Mouse (Mus musculus) layer of hippocampus, postnatal 14 days (tissue): ENCODE measurements at regions not wholly inside any gene's neighbourhood (a gene's known extent, or its start where the extent isn't known, plus 50 kb on each side); places are given as distances from the start of the nearest gene placed in this dataset.

Source experiments
- DNase-seq, 2 experiments: peaks; one replicate each; pipeline ENCODE4 v3.0.0; 2021 to 2022; ENCODE audit warnings: low spot score in 2 of 2, mixed read lengths in 1 of 2

DNA sequence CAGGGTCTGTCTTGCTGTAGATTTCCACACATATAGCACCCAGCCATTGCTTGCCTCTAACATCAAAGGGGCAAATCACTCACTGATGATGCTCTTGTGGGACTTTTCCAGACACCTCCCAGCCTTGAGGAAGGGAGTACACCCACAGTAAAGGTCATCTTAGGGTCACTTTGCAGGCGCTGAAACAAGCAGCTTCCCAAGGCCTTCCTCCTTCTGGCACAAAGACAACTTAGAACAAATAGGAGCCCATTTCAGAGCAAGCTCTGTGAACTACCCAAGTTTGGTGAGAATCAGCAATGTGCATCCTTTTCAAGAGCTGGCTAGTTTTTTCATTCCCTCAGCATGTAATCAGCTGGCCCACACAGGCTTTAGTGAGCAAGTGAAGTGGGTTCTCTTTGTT lies 352.2 kb upstream of the Ubash3b start:
- DNase-seq, result no peak

DNA sequence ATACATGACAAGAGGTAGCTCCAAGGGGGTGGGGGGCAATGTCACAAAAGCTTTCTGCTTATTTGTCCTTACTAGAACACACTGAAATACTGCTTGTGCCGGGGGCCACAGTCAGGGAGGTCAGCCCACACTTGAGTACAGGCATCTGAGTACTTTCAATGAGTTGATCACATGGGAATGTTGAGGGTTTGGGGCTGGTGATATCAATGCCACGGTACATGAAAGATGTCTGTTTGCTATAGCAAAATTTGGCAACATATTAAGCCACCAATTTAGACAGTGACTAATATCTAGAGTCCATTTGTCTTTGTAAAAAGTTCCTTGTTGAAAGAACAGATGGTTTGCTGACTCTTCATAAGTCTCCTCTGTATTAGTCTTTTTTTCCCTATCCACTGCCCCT lies 348.1 kb upstream of the Ubash3b start:
- DNase-seq, result no peak

DNA sequence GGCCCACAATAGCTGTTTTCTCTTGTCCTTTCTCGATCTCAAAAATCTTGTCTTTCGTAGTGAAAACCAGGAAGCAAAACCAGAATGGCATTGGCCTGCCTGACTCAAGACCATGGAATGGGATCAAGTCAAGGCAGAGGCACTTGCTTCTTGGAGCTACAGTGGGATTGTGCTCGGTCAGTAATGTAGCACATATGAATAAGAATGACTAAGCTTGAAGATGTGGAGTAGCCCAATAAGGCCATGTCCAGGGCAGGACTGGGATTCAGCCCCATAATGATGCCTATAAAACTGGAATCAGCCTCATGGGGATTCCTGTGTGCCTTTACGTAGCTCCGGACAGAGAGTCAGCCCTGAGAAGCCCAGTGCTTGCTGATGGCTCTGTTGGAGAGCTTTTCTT lies 347.2 kb upstream of the Ubash3b start:
- DNase-seq, result no peak

DNA sequence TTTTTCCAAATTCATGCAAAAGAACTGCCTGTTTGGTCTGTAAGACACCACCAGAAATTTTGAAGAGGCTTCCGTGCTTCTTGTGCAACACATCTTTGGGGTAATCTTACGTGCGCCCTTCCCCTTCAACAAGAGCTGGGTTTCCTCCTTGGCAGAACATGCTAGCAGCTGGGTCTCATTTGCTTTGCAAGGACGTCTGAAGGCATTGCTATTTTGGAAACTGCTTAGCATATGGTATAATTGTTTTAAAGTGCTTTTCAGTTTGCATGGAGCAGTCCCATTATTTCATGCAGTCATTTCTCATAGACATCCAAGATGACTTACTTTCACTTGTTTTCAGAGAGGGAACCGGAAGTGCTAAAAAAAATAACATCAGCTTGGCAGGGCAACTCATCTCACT lies 336.8 kb upstream of the Ubash3b start:
- DNase-seq, result peak in 1 of 2 experiments; percentile 53

DNA sequence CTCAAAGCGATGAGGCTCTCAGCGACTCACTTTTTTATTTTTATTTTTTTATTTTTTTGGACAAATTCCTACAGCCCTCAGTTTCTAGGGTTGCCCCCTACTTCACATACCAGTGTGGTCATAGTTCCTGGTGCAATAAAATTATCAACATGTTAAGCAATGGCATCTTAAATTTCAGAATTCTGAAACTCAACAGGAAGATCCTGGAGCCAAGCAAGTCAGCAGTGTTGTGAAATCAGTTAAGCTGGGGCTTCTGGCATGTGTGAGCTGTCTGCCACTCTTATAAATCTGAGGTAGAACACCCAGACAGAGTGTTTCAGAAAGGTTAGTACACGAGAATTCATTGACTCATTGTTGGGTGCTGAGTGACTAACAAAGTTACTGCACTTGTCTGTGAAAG lies 328.6 kb upstream of the Ubash3b start:
- no peak for DNase-seq

DNA sequence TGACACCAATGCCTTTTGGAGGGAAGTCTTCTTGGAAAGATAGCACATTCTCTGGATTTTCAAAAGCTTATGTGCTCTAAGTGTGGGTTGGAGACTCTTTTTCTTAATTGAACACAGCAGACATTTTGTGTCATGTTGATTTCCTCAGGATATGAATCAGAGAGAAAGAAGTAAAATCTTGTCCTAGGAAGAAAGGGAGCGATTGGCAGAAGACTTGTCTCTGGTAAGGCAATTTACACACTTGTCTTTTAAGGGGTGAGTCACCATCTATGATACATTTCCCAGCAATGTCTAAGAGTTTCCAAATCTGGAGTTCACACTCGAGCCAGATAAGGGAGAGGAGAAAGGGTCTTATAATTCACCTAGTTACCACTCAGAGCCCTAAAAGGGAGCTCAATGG lies 326.5 kb upstream of the Ubash3b start:
- no peak for DNase-seq

DNA sequence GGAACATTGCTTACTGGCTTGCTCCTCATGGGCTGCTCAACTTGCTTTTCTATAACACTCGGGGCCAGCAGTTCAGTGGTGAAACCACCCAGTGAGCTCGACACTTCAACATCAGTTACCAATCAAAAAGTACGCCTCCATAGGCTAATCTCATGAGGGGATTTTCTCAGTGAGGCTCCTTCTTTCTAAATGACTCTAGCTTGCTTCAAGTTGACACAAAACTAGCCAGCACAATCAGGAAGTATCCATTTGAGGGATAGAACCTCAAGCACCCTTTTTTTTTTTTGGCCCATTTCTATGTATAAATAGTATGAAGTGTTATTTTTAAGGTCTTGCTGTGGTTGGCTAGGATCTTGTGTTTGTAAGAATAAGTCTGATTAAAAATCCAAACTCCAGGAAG lies 321.7 kb upstream of the Ubash3b start:
- no peak for DNase-seq

DNA sequence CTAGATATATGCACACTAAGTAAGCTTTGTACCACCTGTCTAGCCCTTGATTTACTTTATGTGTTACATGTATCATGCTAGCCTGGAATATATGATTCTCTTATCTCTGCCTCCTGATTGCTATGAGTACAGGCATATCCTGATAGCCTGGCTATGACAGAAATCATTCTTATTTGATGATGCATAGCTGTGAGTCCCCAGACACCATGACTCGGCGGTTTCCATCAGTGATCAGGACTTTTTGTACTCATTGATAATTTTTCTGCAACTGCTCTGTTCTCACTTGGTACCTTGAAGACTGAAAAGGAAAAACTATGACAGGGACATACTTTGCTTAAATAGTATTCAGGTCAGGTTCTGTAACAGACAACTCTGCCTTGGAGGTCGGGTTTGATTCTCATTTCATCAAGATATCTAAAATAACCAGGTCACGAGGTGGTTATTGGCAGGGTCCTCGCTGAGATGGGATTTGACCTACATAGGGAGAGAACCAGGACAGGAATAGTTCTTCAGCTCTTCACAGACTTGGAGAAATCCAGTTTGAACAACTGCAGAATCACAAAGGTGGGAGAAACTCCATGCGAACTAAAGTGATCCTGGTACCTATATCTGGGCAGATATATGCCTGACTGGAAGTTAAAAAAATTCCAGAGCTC lies 320.2 kb upstream of the Ubash3b start:
- no peak for DNase-seq

DNA sequence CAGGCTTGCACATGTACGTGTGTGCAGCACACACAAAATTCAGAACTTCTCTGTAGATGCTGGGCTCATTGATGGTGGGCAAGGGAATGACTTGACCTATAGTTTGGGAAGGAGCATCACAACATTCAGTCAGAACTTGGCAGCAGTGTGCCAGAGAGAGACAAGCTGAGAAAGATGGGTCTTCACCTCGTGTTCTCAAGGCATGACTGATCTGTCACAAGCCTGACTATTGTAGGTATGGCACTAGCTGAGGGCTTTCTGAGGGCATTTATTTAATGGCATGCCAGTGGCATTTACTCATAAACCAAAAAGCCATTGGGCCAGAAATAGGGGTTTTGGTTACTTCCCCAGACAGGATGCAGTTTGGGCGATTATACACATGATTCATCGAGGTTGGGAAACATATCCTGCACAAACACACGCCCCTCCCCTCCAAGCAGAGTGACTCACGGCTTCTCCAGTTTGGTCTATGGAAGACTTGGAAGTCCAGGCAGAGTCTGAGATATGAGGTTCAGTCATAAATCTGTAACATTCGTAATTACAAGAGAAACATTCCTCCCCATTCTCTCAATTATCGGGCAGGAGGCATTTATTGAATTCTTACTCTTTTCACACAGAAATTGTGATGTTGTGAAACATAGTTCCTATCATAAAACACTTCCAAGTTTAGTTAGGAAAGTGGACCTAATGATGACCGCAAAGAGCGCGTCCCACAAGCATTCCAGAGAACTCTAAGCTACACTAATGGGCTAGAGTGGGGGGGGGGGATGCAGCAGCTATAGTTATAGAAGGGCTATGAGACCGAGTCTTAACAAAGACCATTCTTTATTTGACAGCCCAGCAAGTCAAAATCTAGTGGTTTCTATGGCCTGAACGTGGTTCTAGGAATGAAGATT lies 318.6 kb upstream of the Ubash3b start:
- DNase-seq, result no peak

DNA sequence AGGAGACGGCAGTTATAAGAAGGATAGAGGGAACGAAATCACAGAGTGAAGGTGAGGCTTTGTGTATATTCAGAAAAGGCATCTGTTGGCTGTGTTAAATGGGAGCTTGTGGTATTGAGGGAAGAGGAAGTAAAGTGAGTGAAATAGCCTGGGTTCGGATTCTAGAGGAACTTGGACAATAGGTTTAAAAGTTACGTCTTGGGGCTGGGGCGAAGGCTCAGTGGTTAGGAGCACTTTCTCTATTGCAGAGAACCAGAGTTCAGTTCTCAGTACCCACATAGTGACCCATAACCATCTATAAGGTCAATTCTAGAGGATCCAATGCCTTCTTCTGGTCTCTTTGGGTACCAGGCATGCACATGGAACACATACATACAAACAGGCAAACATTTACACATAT lies 317.6 kb upstream of the Ubash3b start:
- DNase-seq, result no peak

DNA sequence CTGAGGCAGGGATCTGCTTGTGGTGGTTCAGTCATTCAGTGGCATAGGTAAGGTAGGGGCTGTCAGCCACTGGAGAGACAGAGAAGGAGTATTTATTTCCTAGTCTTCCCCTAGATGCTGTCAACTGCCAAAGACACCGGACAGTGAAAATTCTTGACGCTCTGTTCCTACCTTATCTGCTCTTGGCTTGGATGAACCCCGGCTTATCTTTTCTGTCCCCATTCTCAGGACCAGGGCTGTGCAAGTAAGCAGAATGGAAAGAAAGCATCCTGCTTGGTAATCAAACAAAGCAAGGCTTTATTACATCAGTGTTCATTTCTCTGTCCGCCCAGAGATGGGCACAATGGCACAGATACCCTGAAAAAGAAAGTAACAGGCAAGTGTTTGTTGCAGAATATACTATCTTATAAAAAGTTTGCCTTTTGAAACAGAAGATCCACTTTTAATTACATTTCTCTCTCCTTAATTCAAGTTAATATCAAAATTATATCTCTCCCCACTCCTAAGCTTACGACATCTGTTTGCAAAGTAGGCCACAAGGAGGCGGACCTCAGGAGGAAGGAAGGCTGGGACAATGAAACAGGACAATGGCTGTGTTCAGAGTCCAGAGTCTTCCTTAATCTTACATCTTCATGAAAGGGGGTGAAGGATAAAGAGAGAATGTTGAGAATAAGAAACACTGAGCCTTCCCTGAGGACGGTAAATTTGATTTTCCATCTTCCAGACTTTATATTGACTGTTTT lies 316.8 kb upstream of the Ubash3b start:
- DNase-seq, result no peak

DNA sequence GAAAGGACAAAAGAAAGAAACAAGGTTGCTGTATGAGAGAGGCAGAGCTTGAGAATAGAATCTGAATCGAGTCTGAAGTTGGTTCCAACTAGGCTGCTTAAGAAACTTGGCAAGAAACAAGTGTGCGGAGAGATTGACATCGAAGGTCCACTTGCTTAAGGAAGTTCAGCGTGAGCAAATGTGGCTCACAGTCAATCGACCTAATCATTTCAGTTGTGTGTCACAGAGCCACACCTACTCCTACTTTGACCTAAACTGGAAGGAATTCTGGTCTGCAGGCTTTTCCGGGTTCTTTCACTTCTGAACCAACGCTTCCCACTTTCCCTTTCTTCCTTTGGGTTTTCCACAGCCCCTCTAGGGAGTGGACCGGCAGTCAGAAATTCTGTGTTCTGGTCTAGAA lies 313.8 kb upstream of the Ubash3b start:
- DNase-seq, result no peak

DNA sequence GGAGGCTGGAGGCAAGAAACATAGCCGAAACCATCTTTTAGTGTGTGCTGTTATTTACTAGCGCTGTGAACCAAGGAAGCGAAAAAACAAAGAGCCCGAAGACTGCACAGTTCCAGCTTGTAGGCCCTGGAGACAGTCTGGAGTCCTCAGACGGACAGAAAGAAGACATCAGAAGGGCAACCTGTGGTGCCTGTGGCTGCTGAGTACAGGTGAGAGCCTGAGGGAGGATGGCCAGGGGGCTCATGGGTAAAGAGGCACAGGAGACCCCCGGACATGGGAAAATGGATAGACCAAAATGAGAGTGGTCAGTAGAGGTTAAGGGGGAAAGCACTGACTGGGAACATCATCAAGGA lies 313.4 kb upstream of the Ubash3b start:
- no peak for DNase-seq

DNA sequence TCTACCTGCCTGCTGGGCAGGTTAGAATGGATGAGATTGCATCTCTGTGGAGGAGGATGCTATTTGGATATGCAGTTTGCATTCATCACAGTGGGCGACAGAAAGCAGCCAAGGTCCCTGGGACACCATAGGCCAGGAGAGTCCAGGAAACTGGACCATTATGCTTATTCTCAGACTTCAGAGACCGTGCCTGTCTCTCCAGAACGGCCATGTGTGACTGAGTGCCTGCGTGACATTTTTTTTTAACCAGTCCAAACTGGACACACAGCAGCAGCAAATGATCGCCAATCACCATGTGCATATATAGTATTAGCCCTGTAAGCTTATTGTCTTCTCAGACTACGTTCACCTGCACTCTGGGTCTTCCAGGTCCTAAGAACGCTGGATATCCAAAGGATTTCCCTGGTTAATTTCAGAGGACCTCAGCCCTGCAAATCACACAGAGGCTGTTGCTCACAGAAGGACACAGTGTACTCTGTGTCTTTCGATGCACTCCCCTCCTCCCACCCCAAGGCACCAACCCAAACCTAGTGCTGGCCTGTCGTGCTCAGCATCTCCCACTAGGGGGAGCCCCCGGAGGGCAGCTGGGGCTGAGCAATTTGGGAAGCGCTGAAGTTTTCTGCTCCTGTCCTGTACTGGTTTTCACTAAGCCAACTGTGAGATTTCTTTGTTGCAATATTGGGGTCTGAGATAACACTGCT lies 312.9 kb upstream of the Ubash3b start:
- peak; percentile 94 to 95 for DNase-seq

DNA sequence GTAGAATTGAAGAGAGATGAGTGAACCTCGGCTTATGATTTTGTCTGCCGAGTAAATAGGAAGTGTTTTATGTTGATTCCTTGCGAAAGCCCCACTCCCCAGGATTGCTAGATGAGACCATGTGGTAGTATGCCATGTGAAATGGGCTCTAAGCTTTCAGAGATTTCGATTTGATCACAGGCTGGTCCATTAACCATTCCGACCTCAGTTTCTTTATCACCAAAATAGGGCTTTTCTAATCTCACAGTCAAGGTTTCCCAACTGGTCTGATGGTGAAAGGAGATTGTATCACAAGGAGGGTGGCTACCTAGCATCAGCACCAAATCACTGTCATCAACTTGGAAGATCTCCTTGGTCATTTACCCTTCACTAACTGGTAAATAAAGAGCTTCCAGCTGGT lies 312.0 kb upstream of the Ubash3b start:
- DNase-seq, result no peak

DNA sequence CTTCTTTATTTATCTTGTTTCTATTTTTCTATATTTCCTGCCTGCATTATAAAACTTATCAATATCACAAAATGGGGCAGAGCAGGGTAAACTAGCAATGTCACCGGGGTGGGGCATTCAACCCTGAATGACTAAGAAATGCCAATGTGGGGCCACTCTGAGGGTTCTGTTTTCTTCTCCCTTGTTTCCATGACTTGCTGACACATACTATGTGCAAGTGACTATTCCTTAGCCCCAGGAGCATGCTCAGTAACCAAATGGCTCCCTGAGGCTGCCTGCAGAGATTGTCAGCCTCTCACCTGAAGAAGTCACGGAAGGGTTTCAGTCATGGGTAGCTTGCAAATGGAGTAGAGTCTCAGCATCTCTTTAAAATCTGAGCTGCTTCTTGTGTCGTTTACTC lies 309.8 kb upstream of the Ubash3b start:
- no peak for DNase-seq

DNA sequence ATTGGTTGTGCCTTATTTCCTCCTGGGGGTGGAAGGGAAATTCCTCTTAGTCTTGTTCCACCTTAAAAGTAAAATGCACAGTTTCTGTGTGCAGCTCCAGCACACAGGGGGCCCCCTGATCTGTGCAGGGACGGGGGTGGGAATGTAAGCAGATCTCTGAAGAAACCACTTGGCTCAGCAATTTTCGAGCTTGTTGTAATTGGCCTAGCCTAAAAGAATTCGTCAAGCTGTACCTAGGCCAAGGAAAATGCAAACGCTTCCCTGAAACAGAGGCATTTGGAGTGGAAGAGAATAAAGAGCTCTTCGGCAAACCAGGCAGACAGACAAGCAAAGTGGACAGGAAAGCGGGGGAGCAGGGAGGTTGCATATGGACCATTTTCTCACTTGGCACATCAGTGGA lies 308.5 kb upstream of the Ubash3b start:
- no peak for DNase-seq

DNA sequence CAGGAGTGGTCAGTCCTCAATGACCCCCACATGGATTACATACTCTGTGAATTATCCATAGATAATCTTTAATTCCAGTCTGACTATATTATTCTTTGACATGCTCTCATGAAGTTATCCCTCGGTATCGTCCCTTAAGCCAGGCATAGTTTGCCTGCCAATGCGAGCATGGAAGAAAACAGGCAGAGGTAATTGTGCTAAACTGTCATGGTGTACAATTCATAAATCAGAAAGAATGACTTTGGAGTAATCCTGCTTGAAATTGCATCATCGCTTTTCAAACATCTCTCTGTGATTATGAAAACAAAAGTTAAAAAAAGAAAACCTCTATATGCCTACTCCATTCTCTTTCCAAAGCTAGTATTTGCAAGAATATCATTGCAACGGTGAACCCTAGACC lies 307.9 kb upstream of the Ubash3b start:
- DNase-seq, result no peak

DNA sequence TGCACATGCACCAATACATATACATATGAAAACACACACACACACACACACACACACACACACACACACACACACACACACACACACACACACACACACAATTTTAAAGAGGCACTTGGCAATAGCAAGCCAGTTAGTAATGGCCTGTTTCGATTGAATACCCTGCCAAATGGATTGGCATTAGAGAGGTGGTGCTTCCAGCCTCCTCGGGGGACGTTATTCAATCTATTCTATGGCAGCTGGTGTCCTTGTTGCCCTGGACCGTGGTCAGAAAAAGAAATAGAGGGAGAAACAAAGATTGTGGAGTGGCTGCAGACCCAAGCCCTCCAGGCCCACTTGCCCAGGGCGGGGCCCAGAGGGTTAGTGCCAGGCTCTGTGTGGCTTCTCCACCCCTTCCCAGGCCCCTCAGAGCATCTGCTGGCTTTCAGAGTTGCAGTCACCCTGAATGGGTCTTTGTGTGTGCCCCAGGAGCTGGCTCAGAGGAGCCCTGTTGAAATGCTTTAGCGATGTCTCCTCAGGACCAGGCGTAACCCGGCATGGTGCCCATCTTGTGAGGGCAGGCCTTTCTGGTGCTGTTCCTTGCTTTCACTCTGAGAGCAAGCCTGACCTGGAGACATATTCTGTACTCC lies 302.7 kb upstream of the Ubash3b start:
- DNase-seq, result peak; percentile 60 to 80

DNA sequence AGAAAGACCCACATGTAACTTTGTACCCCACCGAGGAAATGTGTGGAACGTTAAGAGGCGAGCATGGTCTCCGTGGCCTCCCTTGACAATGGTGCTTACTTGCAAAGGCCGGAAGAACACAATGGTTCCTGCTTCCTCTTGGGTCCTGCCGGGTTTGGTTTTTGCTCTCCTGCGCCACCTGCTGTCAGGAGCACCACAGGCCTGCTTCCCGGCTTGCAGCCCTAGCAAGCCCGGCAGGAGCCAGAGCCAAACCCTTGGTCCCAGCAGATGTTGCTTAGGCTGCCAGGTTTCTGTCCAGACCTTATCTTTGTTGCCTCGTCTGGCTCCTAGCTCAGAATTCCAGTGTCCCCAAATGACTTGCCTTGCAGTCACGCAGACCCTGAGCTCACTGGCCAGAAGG lies 300.2 kb upstream of the Ubash3b start:
- peak; percentile 90 to 91 for DNase-seq

DNA sequence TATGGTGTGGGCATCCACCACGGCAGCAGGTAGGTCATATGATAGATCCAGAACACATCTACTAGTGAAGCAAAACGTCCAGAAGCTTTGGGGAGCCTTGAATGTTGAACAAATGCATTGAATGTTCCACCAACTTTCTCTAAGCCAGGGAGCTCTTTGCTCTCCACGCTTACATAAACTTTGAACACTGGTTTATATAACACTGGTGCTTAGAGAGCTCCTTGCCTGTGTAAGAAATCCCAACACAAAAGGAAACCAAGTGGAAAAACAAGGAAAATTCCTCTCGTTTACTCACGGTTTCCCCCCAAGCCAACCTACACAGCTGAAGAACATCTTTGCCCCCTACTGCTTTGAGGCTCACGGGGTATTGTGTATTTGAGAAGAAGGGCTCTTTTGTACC lies 299.2 kb upstream of the Ubash3b start:
- no peak for DNase-seq
